Mouse (Mus musculus): ENCODE results near the gene Tut4. TPM values are rescaled to one million over a fixed set of nuclear protein-coding genes. Genes with fewer than 3 reads are reported as not detected.

Tut4 gene
- 1 to 10 TPM in 1 of 2 experiments, under 1 TPM in 1; 0.40 to 8.9 TPM for polyA plus RNA-seq (2012; fragmentation: generic; extraction: Trizol)

GRCm38 (mm10) chr4:108459231-108460155, at the start of gene Tut4:
Tut4 (plus strand) TSS chr4:108459426.

DNA sequence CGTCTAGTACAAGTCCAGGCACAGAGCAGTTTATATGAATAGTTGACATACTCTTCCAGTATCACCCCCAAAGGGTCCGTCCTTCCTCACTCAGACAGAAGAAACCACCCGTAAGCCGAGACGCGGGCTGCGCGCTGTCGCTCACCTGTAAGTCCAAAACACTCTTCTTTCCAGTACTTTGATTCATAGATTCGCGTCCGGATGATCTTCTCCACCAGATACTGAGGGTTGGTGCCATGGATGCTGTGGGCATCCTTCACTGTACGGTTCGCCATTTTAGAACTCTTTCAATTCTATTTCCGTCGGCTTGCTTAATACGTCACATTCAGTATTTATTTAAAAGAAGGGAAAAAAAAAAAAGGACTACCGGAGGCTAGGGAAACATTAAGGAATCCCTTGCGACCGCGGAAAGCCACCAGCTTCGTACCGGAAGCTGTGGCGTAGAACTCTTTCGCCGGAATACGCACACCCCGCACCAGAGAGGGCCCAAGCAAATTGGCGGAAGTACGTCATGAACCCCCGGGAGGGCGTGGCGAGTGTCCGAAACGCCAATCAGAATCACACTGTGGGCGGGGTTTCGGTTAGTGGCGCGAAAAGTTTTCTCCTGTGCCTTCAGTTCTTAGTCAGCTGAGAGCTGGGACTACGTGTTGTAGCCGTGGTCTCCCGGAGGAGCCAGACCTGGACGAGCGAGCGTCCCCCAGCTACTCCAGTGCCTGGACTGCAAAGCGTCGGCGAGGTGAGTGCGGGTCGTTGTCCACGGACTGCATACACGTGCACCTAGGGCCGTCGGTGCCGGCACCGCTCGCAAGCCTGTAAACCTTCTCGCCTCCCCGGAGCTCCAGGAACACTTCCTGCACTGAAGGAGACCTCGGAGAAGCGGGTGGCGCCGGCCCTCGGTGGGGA, 119.9 kb downstream of the Tut4 start, which contains the start of the genes Prpf38a and Orc1:
TSS of gene Prpf38a (minus strand) at position 497 of the 903 bp plus-strand sequence.
TSS of gene Orc1 (plus strand) at position 584 of the 903 bp plus-strand sequence.

Other genes starting within 250 kb of the Tut4 start
- gene Zyg11a, start 241.4 kb upstream of the Tut4 start, polyA plus RNA-seq (2012; fragmentation: generic; extraction: Trizol) = not detected
- gene Zyg11b, start 158.3 kb upstream of the Tut4 start, polyA plus RNA-seq (2012; fragmentation: generic; extraction: Trizol) = 1 to 10 TPM in 1 of 2 experiments, under 1 TPM in 1; 0.44 to 4.1 TPM
- gene Coa7, start 131.3 kb upstream of the Tut4 start, polyA plus RNA-seq (2012; fragmentation: generic; extraction: Trizol) = 10 to 100 TPM; 16.3 to 30.0 TPM
- gene Shisal2a, start 76.1 kb upstream of the Tut4 start, polyA plus RNA-seq (2012; fragmentation: generic; extraction: Trizol) = not detected
- gene Gpx7, start 52.5 kb upstream of the Tut4 start, polyA plus RNA-seq (2012; fragmentation: generic; extraction: Trizol) = not detected
- 10 to 100 TPM in 1 of 2 experiments, 1 to 10 TPM in 1; 7.9 to 20.5 TPM for gene Prpf38a, start 119.9 kb downstream of the Tut4 start, polyA plus RNA-seq (2012; fragmentation: generic; extraction: Trizol)
- gene Orc1, start 120.0 kb downstream of the Tut4 start, polyA plus RNA-seq (2012; fragmentation: generic; extraction: Trizol) = 1 to 10 TPM in 1 of 2 experiments, under 1 TPM in 1; 0.87 to 1.2 TPM
- 10 to 100 TPM; 17.8 to 26.4 TPM for gene Cc2d1b, start 160.5 kb downstream of the Tut4 start, polyA plus RNA-seq (2012; fragmentation: generic; extraction: Trizol)